ENCODE assay signal across 31 mouse cellular contexts in the genomic region with DNA sequence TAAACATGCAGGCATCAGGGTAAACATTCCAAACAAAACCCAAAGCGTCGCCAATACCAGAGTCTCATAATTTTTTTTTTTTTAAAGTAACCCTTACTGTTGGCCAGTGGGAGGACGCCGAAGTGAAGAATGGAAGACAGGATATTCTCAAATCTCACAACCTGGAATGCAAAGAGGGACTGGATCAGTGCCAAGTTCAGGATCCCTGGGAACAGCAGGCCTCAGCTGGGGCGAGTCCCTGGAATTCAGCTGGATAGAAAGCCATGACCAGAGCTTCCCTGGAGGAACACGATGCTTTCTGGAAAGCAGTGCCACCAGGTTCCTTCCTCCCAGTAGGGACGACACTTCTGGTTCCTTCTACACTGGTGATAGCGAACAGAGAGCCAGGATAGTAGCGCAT. TPM values are rescaled to one million over a fixed set of nuclear protein-coding genes. Genes with fewer than 3 reads are reported as not detected.
DNase-seq lines count a peak whose midpoint lies in the region; ATAC-seq lines count a peak whose summit lies in the region.
"Had no signal": no experiment of that assay in that cellular context is flagged by ENCODE, and none has a peak within 500 bp of the region (broad histone marks: within the 10 kb centered on the region; RNA-seq: fewer than 3 reads in every experiment).

No protein-coding gene starts in this region.

- no peak overlapping the region for H3K27ac ChIP-seq in midbrain, embryonic 11.5 days (ENCODE audit: low read depth, low read length)
- H3K27ac ChIP-seq in midbrain, embryonic 15.5 days: no peak overlapping the region
- H3K27ac ChIP-seq: embryonic facial prominence, embryonic 12.5 days; hindbrain, embryonic 12.5 days; hindbrain, postnatal 0 days; limb, embryonic 10.5 days; limb, embryonic 15.5 days; liver, embryonic 13.5 days; lung, embryonic 15.5 days; midbrain, embryonic 12.5 days; neural tube, embryonic 13.5 days had no signal

- DNase-seq in heart, postnatal 10 days: peak; percentile 19 to 21
- no peak for DNase-seq in heart, adult 8-10 months (ENCODE audit: low spot score)
- DNase-seq in kidney, postnatal 4 days: peak; percentile 9 to 32
- DNase-seq in kidney, adult 11 months: no peak
- peak; percentile 70 for DNase-seq in midbrain, embryonic 11.5 days (ENCODE audit: low spot score, missing footprints)
- no peak for DNase-seq in spleen, postnatal 36 days (ENCODE audit: low spot score in 2 of 2)
- DNase-seq: adrenal gland, postnatal 25 days; B cell, adult 2 months; cerebellum, adult 11-12 months; cerebellum, adult 9-11 months; embryo, embryonic 11 days; gastrocnemius, postnatal 14 days; layer of hippocampus, adult 9-11 months; liver, embryonic 13.5 days; right cerebral cortex, postnatal 4 days had no signal

- H3K27me3 ChIP-seq in midbrain, embryonic 11.5 days (ENCODE audit: control insufficient read depth, insufficient read depth, low read length): no peaks in the 10 kb centered on the region
- H3K27me3 ChIP-seq in midbrain, embryonic 15.5 days (replicated peaks): no peaks in the 10 kb centered on the region
- H3K27me3 ChIP-seq: embryonic facial prominence, embryonic 12.5 days; hindbrain, embryonic 12.5 days; lung, embryonic 15.5 days; midbrain, embryonic 12.5 days; neural tube, embryonic 13.5 days had no signal

- no peak for ATAC-seq in midbrain, embryonic 11.5 days (ENCODE audit: low FRiP score)
- no peak for ATAC-seq in midbrain, embryonic 15.5 days (replicated peaks)
- ATAC-seq: forebrain, embryonic 14.5 days; hindbrain, postnatal 0 days; intestine, postnatal 0 days had no signal

- H3K9ac ChIP-seq in midbrain, embryonic 11.5 days (ENCODE audit: low read length): no peak overlapping the region
- H3K9ac ChIP-seq in midbrain, embryonic 15.5 days: no peak overlapping the region
- H3K9ac ChIP-seq: embryonic facial prominence, embryonic 12.5 days; hindbrain, embryonic 12.5 days; limb, embryonic 15.5 days; liver, embryonic 13.5 days; lung, embryonic 15.5 days; midbrain, embryonic 12.5 days; neural tube, embryonic 13.5 days had no signal

- H3K4me1 ChIP-seq in midbrain, embryonic 11.5 days (ENCODE audit: control insufficient read depth, insufficient read depth, low read length): no peaks in the 10 kb centered on the region
- H3K4me1 ChIP-seq in midbrain, embryonic 15.5 days: no peaks in the 10 kb centered on the region
- H3K4me1 ChIP-seq: embryonic facial prominence, embryonic 12.5 days; hindbrain, embryonic 12.5 days; limb, embryonic 15.5 days; lung, embryonic 15.5 days; midbrain, embryonic 12.5 days; neural tube, embryonic 13.5 days had no signal

- 74% methylated on average over 9 of the region's 9 CpGs for WGBS in midbrain, embryonic 11.5 days
- 77% methylated on average over 9 of the region's 9 CpGs for WGBS in midbrain, embryonic 15.5 days

- no peak overlapping the region for H3K4me2 ChIP-seq in midbrain, embryonic 11.5 days
- H3K4me2 ChIP-seq in midbrain, embryonic 15.5 days: no peak overlapping the region
- H3K4me2 ChIP-seq: embryonic facial prominence, embryonic 12.5 days; hindbrain, embryonic 12.5 days; limb, embryonic 15.5 days; liver, embryonic 13.5 days; lung, embryonic 15.5 days; midbrain, embryonic 12.5 days; neural tube, embryonic 13.5 days had no signal

- no peak overlapping the region for H3K4me3 ChIP-seq in midbrain, embryonic 11.5 days (ENCODE audit: low read depth, low read length)
- H3K4me3 ChIP-seq in midbrain, embryonic 15.5 days: no peak overlapping the region
- H3K4me3 ChIP-seq: embryonic facial prominence, embryonic 12.5 days; hindbrain, embryonic 12.5 days; limb, embryonic 10.5 days; limb, embryonic 15.5 days; liver, embryonic 13.5 days; lung, embryonic 15.5 days; midbrain, embryonic 12.5 days; neural tube, embryonic 13.5 days had no signal

- H3K36me3 ChIP-seq in midbrain, embryonic 11.5 days (ENCODE audit: control insufficient read depth, insufficient read depth, low read length): no peaks in the 10 kb centered on the region
- no peaks in the 10 kb centered on the region for H3K36me3 ChIP-seq in midbrain, embryonic 15.5 days (replicated peaks)
- H3K36me3 ChIP-seq: embryonic facial prominence, embryonic 12.5 days; hindbrain, embryonic 12.5 days; limb, embryonic 10.5 days; limb, embryonic 15.5 days; liver, embryonic 13.5 days; lung, embryonic 15.5 days; midbrain, embryonic 12.5 days; neural tube, embryonic 13.5 days had no signal

- intact Hi-C loops in heart, postnatal 10 days (cut with DNase I): no loop called here

- no peaks in the 10 kb centered on the region for H3K9me3 ChIP-seq in midbrain, embryonic 11.5 days (ENCODE audit: control insufficient read depth, low read length)
- no peaks in the 10 kb centered on the region for H3K9me3 ChIP-seq in midbrain, embryonic 15.5 days
- H3K9me3 ChIP-seq: embryonic facial prominence, embryonic 12.5 days; hindbrain, embryonic 12.5 days; limb, embryonic 10.5 days; limb, embryonic 15.5 days; liver, embryonic 13.5 days; lung, embryonic 15.5 days; midbrain, embryonic 12.5 days; neural tube, embryonic 13.5 days had no signal

RNA-seq across cellular contexts. Expression of a gene that starts 5.3 kb away (rescaled TPM):
- total RNA-seq in heart, postnatal 10 days (2021): 10 to 100 TPM; 82.5 to 88.9 TPM
- 10 to 100 TPM; 74.3 to 85.3 (median 75.9) TPM for total RNA-seq in heart, adult 8-10 months (2022)
- 203 and 206 TPM in 2 replicates for polyA plus RNA-seq in midbrain, embryonic 11.5 days (2014; fragmentation: Nextera tagmentation; extraction: Ambion mirVana)
- 184 and 187 TPM in 2 replicates for polyA plus RNA-seq in midbrain, embryonic 15.5 days (2015; fragmentation: Nextera tagmentation; extraction: Ambion mirVana)

RNA-seq across cellular contexts. Expression of a gene that starts 35.4 kb away (rescaled TPM):
- total RNA-seq in heart, postnatal 10 days (2021): not detected
- total RNA-seq in heart, adult 8-10 months (2022): not detected
- polyA plus RNA-seq in midbrain, embryonic 11.5 days (2014; fragmentation: Nextera tagmentation; extraction: Ambion mirVana): 0.28 and 0.36 TPM in 2 replicates
- polyA plus RNA-seq in midbrain, embryonic 15.5 days (2015; fragmentation: Nextera tagmentation; extraction: Ambion mirVana): 1.2 and 1.7 TPM in 2 replicates
- total RNA-seq: adrenal gland, adult 18-20 months; adrenal gland, postnatal 25 days; gastrocnemius, postnatal 14 days; granulocyte monocyte progenitor cell, adult 5-6 weeks; megakaryocyte, adult 5-6 weeks had no signal
- polyA plus RNA-seq: liver, embryonic 13.5 days; neural tube, embryonic 13.5 days had no signal

RNA-seq across cellular contexts. Expression of a gene that starts 46.0 kb away (rescaled TPM):
- 10 to 100 TPM; 17.3 to 18.1 TPM for total RNA-seq in heart, postnatal 10 days (2021)
- 10 to 100 TPM; 10.5 to 12.8 (median 12.1) TPM for total RNA-seq in heart, adult 8-10 months (2022)
- polyA plus RNA-seq in midbrain, embryonic 11.5 days (2014; fragmentation: Nextera tagmentation; extraction: Ambion mirVana): 35.3 and 35.6 TPM in 2 replicates
- polyA plus RNA-seq in midbrain, embryonic 15.5 days (2015; fragmentation: Nextera tagmentation; extraction: Ambion mirVana): 22.7 and 24.5 TPM in 2 replicates

RNA-seq across cellular contexts. Expression of a gene that starts 48.8 kb away (rescaled TPM):
- not detected for total RNA-seq in heart, postnatal 10 days (2021)
- not detected for total RNA-seq in heart, adult 8-10 months (2022)
- 0.12 TPM in 1 of 2 replicates, not detected in the other for polyA plus RNA-seq in midbrain, embryonic 11.5 days (2014; fragmentation: Nextera tagmentation; extraction: Ambion mirVana)
- 0.11 TPM in 1 of 2 replicates, not detected in the other for polyA plus RNA-seq in midbrain, embryonic 15.5 days (2015; fragmentation: Nextera tagmentation; extraction: Ambion mirVana)
- total RNA-seq: gastrocnemius, postnatal 14 days; hindbrain, postnatal 0 days; left cerebral cortex, postnatal 10 days had no signal
- polyA plus RNA-seq: embryonic facial prominence, embryonic 12.5 days; forebrain, embryonic 14.5 days; hindbrain, embryonic 12.5 days; intestine, postnatal 0 days; limb, embryonic 10.5 days; liver, embryonic 13.5 days; midbrain, embryonic 12.5 days; neural tube, embryonic 13.5 days; spleen, adult 2 months had no signal

RNA-seq across cellular contexts. Expression of a gene that starts 58.9 kb away (rescaled TPM):
- 10 to 100 TPM; 15.1 to 17.6 TPM for total RNA-seq in heart, postnatal 10 days (2021)
- total RNA-seq in heart, adult 8-10 months (2022): 10 to 100 TPM; 15.3 to 18.8 (median 17.1) TPM
- 16.6 and 17.2 TPM in 2 replicates for polyA plus RNA-seq in midbrain, embryonic 11.5 days (2014; fragmentation: Nextera tagmentation; extraction: Ambion mirVana)
- 18.8 TPM in 2 replicates for polyA plus RNA-seq in midbrain, embryonic 15.5 days (2015; fragmentation: Nextera tagmentation; extraction: Ambion mirVana)

Comparison
In these comparisons a context has a peak if more than half of its experiments do, and no peak if none do; other contexts are left out.
1. DNase-seq: peak in heart, postnatal 10 days (2 of 2), kidney, postnatal 4 days (2 of 2) and midbrain, embryonic 11.5 days (single experiment); none in heart, adult 8-10 months (single experiment), kidney, adult 11 months (single experiment) and spleen, postnatal 36 days (0 of 2).